Mouse (Mus musculus): Measurements from ENCODE around the gene Ccdc87.
"Not testable (repeated sequence)": the region's sequence is repeated elsewhere in the genome, so short reads cannot be mapped to it uniquely, and the experiment has no call there.

The Ccdc87 gene

DNA sequence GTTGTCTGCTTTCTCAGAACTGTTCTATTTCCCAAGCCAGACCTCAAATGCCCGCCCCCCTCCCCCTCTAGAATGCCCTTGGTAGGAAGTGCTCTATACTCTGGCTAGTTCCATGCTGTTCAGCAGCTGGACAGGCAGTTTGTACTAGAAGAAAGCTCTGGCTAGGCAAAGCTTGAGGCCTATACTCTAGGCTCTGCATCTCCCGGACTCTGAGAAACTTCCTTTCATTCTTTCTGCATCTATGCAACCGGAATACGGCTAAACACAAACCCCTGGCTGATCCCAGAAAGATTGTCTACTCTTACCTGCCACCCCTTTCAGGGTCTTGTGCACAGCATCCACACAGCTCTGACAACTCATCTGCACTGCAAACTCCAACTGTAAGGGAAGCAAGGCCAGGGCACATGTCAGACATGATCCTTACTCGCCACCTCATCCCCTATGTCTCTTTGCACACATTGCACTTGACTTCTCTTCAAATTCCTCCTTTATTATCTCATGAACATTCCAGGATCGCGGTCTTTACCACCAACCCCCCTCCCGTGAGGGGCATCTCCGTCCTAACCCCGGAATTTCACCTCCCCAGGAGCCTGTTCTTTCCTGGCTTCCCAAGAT, 533 bp upstream of the Ccdc87 start:
- no peak for DNase-seq

DNA sequence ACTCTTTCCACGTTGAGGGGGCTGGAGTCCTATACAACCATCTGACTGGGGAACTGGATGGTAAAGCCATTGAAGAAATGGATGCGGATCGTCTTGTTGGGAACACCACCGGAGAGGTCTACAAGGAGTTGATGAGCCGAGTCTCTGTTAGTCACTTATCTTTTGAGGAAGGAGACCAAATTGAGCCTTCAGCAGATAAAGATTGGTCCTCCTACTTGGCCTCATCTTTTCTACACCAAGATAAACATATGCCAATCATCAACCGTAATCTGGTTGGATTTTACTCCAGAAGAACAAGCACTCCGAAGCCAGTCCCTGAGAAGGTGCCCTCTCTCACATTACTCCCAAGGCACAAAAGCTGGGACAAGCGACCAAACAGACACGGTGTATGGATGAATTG, 1.7 kb downstream of the Ccdc87 start:
- no peak for DNase-seq

DNA sequence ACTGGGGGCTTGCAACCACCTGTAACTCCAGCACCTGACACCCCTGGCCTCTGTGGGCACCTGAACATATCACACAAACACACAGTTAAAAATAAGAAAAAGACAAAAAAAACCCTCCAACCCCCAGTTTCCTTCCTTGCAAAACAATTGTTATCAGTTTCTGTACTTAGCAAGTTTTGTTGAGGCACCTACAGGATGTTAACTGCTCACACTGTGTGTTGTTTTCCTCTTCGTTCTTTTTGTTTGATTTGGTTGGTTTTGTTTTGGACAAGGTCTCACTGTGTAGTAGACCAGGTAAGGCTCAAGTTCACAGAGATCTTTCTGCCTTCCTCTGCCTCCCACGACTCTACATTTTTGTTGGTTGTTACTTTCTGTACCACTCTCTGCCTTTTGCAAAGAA, 3.4 kb downstream of the Ccdc87 start:
- no peak for DNase-seq

DNA sequence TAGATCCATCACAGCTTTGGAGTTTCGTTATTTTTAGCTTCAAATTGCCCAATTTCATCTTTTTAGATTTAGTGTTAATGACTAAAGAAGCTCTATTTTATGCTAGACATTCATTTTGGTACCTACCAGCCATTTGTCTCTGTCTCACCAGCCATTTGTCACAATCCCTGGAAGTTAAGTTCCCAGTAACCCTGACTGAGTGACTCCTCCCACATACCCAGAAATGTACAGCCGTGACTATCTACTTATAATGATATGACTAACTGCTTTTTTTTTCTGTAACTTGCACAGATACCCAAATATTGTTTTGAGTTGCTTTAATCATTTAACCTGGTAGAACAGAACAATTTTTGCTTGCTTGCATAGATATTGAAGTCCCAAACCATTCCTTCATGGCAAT, 6.7 kb downstream of the Ccdc87 start:
- DNase-seq = no peak

DNA sequence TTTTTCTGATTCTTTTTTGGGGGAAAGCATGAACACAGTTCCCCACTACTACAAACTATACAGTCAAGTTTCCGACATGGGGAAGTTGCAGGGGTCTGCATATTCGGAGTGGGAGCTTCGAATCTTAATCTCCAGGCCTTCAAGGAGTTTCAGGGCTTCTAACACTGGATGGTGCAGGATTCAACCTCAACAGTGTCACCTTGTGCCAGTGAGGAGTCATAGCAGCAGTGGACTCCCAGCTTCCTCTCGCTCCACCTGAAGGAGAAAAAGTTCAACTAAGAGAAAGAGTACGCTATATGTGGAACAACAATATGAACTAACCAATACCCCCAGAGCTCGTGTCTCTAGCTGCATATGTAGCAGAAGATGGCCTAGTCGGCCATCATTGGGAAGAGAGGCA, 8.3 kb downstream of the Ccdc87 start:
- no peak for DNase-seq

DNA sequence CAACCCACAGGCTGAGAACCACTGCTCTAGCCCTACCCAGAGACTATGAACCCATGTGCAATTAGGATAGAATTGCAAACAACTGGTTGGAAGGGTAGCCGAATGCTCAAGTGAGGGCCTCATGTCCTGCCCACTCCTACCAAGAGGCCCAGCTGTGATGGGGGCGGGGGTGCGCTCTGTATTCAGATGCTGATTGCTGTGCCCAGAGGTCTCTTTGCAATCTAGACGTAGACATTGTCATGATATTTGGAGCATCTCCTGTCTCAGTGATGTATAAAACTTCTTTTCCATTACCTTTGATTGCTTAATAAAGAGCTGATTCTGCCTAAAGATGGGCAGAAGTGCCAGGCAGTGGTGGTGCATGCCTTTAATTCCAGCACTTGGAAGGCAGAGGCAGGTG, 10.6 kb downstream of the Ccdc87 start:
- no peak for DNase-seq

DNA sequence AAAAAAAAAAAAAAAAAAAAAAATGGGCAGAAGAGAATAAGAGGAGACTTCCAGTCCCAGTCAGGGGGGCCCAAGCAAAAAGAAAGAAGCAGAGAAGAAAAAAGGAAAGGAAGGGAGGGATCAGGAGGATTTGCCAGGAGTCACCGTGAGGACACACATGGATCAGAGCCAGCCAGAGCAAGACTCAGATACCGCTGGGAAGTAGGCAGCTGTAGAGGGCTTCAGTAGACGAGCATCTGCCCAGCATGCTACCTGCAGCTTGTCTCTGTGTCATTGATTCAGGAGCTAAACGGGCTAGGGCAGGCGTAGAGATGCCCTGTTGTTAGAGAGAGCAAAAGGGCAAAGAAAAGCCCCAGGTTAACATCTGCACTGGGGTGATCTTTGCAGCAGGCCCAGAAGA, 11.1 kb downstream of the Ccdc87 start:
- DNase-seq = no peak

DNA sequence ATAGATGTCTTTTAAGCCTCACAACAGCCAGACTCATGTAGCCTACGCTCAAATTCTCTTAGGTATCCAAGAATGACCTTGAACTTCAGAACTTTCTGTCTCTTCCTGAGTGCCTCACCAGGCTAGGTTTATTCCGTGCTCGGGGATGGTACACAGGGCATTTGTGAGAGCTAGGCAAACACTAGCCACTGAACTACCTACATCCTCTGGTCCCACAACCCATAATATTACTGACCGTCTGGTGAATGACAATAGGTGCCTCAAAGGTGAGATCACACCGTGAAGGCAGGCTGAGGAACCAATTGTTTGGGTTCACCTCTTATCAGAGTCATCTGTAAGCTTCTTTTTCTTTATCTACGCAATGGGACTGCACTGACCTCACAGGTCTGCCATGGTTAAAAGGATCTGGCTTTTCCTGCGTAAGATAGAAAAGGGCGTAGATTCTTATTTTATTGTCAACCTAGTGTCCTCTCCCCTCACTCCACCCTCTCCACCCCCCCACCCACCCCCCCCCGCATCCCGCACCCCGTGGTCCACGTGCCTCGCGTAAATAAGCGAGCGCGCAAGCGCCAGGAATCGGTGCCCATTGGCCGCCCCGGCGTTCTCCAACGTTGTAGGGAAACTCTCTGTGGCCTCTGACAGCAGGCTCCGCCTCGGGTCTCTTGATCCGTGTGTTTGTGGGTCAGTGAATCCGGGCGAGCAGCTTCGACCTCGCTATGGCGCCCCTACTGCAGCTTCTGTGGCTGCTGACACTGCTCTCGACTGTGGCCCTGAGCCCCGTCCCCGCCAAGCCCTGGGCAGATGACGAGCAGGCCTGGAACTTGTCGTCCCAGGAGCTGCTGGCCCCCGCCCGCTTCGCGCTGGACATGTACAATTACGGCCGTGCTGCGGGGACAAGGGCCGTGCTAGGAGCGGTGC, 15.6 kb downstream of the Ccdc87 start, which contains the start of gene Ctsf:
Gene Ctsf (plus strand): TSS at position 579 of the 918 bp plus-strand sequence.
- DNase-seq = peak; percentile 85

DNA sequence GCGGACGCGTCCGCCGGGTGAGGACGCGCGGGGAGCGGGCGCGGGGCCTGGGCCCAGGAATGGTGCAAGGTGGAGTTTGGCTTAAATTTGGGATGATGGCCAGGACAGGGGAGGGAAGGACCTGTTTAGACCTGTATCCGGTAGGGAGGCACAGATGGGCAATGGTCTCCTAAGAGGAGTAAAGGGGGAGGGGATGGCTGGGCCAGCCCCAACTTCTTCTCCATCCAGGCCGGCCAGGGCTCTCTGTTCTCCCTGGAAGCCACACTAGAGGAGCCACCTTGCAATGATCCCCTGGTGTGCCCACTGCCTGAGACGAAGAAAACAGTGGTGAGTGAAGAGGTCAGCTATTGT, 16.3 kb downstream of the Ccdc87 start:
- DNase-seq = no peak

DNA sequence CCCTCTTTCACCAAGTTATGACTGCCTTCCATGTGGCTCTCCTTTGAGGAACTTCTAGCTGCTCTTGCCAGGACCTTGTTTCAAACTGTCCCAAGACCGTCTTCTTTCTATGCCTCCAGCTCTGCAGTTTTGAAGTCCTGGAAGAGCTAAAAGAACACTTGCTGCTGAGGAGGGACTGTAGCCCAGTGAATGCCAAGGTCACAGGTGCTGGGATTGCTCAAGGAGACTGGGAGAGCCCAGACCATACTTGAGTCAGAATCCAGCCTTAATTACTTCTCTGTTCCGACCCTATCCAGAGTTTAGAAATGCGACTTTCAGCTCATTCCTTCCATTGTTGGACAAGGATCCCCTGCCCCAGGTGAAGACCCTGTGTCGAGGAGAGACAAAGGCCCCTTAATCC, 16.8 kb downstream of the Ccdc87 start:
- DNase-seq = no peak

DNA sequence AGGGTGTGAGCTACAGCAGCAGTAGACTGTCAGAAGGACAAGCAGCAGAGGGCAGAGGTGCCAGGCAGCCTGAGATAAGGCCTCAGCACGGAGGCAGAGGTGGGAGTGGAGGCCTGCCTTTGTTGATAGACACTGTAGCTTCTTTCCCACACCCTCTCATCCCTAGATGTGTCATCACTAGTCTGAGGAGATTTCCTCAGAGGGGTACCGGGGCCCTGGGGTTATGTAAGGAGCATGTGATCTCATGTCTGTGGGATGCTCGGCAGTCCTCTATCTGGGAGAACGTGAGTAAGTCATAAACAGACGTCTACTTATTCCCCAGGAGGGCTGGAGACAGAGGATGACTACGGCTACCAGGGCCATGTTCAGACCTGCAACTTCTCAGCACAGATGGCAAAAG, 19.9 kb downstream of the Ccdc87 start:
- no peak for DNase-seq

DNA sequence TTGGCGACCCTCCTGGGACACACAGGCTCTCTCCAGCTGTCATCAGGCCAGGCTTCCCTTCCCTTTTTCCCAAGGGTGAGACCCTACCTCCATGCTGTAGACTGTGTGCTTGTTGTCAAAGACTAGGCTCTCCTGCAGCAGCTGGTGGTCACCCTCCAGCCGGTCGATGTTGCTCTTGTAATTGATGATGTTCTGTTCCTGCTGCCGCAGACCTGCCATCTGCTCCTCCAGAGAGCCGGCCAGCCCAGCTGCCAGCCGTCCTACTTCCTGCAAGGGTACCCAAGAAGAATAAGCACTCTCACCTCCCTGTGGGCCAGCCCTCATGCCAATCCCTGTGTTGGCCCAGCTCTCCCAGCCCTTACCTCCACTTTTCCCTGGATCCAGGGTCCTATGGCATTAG, 23.9 kb downstream of the Ccdc87 start:
- no peak for DNase-seq

DNA sequence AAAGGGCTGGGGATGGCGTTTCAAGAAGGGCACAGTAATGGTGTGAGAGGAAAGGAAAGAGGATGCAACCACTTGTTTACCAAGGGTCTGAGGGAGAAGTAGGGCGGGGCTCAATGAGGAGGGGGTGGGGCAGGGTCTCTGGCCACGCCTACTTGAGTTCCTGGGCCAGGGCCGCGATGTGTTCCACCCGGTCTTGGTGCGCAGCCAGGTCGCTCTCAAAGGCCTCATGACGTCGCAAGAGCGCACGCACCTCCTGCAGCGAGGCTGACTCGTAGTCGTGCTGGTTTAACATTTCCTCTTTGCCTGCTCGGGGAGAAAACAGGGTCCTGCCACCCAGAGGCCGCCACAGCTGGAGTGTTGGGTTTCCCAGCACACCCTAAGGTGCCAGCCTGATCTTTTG, 26.0 kb downstream of the Ccdc87 start:
- DNase-seq = no peak

DNA sequence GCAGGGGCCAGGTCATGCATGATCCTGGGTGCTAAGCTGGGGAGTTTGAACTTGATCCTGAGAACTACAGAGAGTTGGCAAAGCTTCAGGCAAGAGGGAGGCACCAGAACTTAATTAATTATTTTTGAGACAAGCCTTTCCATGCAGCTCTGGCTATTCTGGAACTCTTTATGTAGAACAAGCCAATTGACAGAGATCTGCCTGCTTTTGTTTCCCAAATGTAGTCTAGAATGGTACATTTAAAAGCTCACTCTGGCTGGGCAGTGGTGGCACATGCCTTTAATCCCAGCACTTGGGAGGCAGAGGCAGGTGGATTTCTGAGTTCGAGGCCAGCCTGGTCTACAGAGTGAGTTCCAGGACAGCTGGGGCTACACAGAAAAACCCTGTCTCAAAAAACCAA, 35.4 kb downstream of the Ccdc87 start:
- DNase-seq = not testable (repeated sequence)

DNA sequence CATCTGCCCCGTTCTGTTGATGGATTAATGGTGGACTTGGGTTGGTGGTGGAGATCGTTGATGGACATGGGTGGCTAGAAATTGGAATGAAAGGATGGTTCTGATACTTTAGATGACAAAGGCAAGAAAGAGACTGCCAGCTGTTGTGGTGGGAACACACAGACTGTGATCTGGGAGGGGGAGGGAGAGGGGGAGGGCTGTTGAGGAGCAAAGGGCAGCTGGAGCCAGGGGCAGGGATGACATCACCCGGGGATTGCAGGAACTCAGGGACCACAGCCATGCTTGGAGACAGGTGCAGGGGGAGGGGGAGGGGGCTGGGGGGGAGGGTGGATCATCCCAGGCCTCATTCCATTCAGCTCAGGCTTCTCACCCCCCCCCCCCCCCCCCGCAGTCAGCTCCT, 37.1 kb downstream of the Ccdc87 start:
- DNase-seq = no peak

DNA sequence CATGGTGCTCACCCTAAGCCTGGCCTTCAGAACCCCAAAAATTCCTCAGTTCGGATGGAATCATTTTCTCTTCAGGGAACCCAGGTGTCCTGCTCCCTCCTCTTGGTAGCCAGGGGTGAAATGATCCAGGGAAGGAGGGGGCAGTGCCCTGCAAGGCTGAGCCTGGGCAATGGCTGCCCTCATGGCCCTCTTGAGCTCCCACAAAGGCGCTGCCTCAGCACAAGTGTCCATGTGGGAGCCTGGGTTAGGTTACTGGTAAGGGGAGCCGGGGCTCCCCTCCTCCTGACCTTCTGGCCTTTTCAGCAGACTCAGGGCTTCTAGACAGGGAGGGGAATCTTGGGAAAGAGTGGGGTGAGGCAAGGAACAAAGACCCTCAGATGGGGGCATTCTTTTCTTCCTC, 37.6 kb downstream of the Ccdc87 start:
- no peak for DNase-seq

DNA sequence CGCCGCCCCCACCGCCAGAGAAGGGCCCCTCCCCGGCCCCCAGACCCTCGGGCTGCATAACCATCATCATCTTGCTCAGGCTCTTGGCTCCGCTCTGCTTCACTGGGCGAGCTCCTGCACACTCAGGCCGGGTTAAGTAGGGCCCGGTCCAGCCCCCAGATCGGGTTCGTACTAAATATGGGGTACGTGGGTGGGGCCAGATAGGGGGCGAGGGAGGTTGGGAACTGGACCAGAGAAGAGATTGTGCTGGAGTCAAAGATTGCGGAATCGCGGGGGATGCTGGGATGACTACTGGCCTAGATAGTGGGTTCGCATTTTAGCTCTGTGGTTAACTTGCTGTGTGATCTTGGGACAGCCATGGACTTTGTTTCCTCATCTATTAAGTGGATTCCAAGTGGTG, 38.6 kb downstream of the Ccdc87 start, which contains the start of gene Actn3:
Gene Actn3 (minus strand): TSS at position 125 of the 400 bp plus-strand sequence.
- no peak for DNase-seq

DNA sequence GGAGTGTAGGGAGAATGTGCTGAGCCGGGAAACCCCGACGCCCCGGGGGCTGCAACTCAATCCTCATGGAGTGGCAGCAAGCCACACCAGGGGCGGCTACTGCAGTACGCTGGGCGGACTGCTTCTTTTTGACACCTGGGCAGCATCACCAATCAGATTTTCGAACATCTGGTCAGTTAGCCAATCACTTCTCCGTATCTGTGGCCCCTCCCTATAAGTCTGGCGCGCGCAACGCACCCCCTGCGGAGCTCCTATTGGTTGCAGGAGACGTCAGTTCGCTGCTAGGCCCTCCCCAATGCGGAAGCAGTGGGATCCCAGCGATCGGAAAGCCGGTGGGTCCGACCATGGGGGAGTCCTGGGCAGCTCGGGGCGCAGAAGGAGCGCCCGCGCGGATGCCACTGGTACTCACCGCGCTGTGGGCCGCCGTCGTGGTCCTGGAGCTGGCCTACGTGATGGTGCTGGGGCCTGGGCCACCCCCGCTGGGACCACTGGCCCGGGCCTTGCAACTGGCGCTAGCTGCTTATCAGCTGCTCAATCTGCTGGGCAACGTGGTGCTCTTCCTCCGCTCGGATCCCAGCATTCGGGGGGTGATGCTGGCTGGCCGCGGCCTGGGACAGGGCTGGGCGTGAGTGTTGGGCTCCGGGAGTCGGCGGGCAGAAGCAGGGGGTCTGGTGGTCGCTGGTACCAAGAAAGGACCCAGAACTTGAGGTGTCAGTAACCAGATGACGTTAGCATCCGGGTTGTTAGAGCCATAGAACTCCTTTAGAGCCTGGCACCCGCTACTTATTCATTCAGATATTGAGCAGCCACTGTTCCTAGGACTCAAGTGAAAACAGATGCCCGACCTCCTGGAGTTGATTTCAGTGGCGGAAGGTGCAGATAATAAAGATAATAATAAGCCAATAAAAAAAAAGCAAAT, 39.5 kb downstream of the Ccdc87 start, which contains the start of gene Zdhhc24:
Gene Zdhhc24 (plus strand): TSS at position 264 of the 919 bp plus-strand sequence.
- peak; percentile 96 for DNase-seq

DNA sequence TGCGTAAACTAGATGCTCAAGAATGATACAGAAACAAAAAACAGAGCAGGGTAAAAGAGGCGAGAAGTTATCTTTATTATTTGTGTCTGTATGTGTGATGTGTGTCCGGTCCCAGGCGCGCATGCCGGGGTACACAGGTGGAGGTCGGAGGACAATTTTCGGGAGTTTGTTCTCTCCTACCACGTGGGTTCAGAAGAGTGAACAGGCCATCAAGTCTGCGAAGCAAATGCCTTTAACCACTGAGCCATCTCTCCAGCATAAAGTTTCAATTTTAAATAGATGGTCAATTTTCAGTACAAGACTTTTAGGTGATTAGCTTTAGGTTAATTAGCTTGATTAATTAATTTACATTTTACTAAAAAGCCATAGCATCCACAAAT, 40.1 kb downstream of the Ccdc87 start:
- DNase-seq = no peak

DNA sequence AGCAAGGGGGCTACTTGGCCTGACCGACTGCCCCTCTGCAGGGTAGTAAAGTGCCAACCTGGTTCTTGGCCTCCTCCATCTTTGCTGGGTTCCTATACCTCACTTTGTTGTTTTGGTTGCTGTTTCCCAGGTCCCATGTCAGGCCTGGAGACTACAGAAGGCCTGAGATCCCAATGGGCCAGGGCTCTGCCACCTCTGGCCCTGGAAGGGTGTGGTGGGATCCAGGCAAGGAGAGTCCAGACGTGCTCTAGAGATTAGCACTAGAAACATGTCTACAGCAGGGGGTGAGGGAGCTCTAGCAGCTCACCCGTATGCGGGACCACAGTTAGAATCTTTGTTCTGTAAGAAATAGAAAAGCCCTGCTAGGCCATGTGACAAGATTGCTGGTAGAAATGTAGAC, 44.8 kb downstream of the Ccdc87 start:
- no peak for DNase-seq

DNA sequence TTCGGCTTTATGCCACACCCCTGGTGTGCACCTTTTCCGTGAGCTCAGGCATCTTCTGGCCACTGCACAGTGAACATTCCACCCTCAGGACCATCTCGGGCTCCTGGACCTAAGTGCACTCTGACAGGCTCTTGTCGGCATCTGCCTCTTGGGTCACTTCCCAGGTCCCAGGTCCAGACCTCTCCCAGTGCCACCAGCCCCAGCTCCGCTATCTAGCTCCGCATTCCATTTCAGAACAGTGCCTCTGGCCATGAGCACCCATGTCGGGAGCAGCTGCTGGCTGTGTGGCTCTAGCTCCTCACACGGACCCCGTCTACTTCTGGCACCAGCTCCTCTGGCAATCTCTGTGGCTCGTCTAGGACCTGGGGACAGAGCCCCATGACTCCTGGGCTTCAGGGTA, 50.6 kb downstream of the Ccdc87 start:
- DNase-seq = no peak

DNA sequence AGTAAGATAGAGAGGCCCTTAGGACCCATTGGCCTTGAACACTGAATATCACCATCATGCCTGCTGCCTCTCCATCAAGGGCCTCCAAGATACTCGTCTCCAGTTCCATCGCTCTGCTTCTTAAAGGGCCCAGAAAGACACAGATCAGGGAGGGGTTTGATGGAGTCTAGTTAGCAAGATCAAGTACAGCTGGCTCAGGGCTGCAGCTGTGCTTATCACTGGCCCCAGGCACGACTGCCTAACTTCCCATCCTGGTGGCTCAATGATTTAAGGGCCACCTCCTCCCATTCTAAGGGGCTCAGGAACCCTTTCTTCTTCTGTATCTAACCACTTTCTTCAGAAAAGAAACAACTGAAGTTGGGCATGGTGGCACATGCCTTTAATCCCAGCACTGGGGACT, 52.6 kb downstream of the Ccdc87 start:
- DNase-seq = no peak
